Mouse (Mus musculus): ENCODE data around the gene Eif4e.

GRCm38 (mm10) chr3:138515656-138516370 is 10.2 kb upstream of the Eif4e start:
- TF ChIP-seq GATA1 (IDR thresholded peaks at IDR 0.05; ENCODE audit: borderline replicate concordance, low read length), result no peak
- TF ChIP-seq FLI1 (IDR thresholded peaks at IDR 0.05; ENCODE audit: low read length), result no peak
